Mouse (Mus musculus) kidney, embryonic 14.5 days (tissue): ENCODE results near the gene Sowaha. TPM values are rescaled to one million over a fixed set of nuclear protein-coding genes. Genes with fewer than 3 reads are reported as not detected.

Experiments
- ATAC-seq: fragments of 200-750 bp; cut with Nextera tagmentation; 2 replicates; pipeline ENCODE4 v1.8.0; 2017; ENCODE audit warnings: moderate number of reproducible peaks, mild to moderate bottlenecking, moderate TSS enrichment, moderate library complexity; ENCODE audit not compliant: low FRiP score, low TSS enrichment
- H3K27ac ChIP-seq: fragments of 300-500 bp; sonication (generic); 2 replicates; pipeline ENCODE4 v1.5.1; 2014; ENCODE audit warnings: low read depth, mild to moderate bottlenecking, low read length, moderate library complexity, mixed read lengths
- H3K27me3 ChIP-seq: fragments of 300-500 bp; sonication (generic); 2 replicates; pipeline ENCODE4 v1.6.1; 2014; ENCODE audit warnings: mild to moderate bottlenecking, low read length; ENCODE audit not compliant: control insufficient read depth, insufficient read depth
- H3K36me3 ChIP-seq: fragments of 300-500 bp; sonication (generic); 2 replicates; pipeline ENCODE4 v1.6.1; 2014; ENCODE audit warnings: low read length, mixed read lengths; ENCODE audit not compliant: control insufficient read depth, insufficient read depth
- H3K4me1 ChIP-seq: fragments of 300-500 bp; sonication (generic); 2 replicates; pipeline ENCODE4 v1.6.1; 2014; ENCODE audit warnings: low read length, mixed read lengths; ENCODE audit not compliant: control insufficient read depth, insufficient read depth
- H3K4me2 ChIP-seq: fragments of 300-500 bp; sonication (generic); replicated peaks from 2 replicates; pipeline ENCODE4 v1.6.1; 2014; ENCODE audit warnings: low read depth, mild to moderate bottlenecking, low read length
- H3K4me3 ChIP-seq: fragments of 300-500 bp; sonication (generic); 2 replicates; pipeline ENCODE4 v1.5.1; 2014; ENCODE audit warnings: mild to moderate bottlenecking, low read length
- H3K9ac ChIP-seq: fragments of 300-500 bp; sonication (generic); 2 replicates; pipeline ENCODE4 v1.6.1; 2014; ENCODE audit warnings: low read depth, mild to moderate bottlenecking, low read length, moderate library complexity
- H3K9me3 ChIP-seq: fragments of 300-500 bp; sonication (generic); 2 replicates; pipeline ENCODE4 v1.6.1; 2016; ENCODE audit warnings: low read length; ENCODE audit not compliant: control insufficient read depth
- WGBS: fragments of 180-500 bp; shearing (Covaris S2); extraction: QIAGEN DNeasy Blood & Tissue Kit; methylation state at CpG from one replicate; pipeline ENCODE4 v1.1.7; 2014; 5-methylcytosine and 5-hydroxymethylcytosine counted together
- polyA plus RNA-seq: library from polyadenylated mRNA; unstranded; fragments of >200 nt; fragmentation: Nextera tagmentation; extraction: Ambion mirVana; gene quantifications from 2 replicates; pipeline ENCODE4 v1.2.1, GENCODE M21; 2014

The Sowaha gene
- polyA plus RNA-seq, 1 experiment from 2014 or later: 0.09 TPM

GRCm38 (mm10) chr11:53508152-53508551, 28.1 kb upstream of the Sowaha start:
- Histone ChIP-seq H3K36me3 (no peaks in the 10 kb centered on the region), H3K27ac (no peak overlapping the region), H3K4me3 (no peak overlapping the region), H3K9ac (no peak overlapping the region), H3K27me3 (no peaks in the 10 kb centered on the region), H3K4me1 (no peaks in the 10 kb centered on the region), H3K4me2 (no peak overlapping the region), H3K9me3 (no peaks in the 10 kb centered on the region)
- no peak for ATAC-seq
- WGBS: 70% methylated on average over 7 of the region's 7 CpGs

- Histone ChIP-seq H3K27ac (no peak overlapping the region), H3K36me3 (no peaks in the 10 kb centered on the region), H3K4me3 (no peak overlapping the region), H3K9ac (no peak overlapping the region), H3K9me3 (no peaks in the 10 kb centered on the region), H3K27me3 (no peaks in the 10 kb centered on the region), H3K4me1 (no peaks in the 10 kb centered on the region), H3K4me2 (no peak overlapping the region)
- ATAC-seq: no peak
- WGBS: 89% methylated on average over 9 of the region's 9 CpGs
Measured at GRCm38 (mm10) chr11:53507098-53507805, 27.2 kb upstream of the Sowaha start.

- H3K27me3 ChIP-seq: no peaks in the 10 kb centered on the region
- H3K4me2 ChIP-seq: no peak overlapping the region
- no peak overlapping the region for H3K9ac ChIP-seq
- no peak for ATAC-seq
- 75% methylated on average over 5 of the region's 5 CpGs for WGBS
- H3K4me3 ChIP-seq: no peak overlapping the region
- H3K9me3 ChIP-seq: no peaks in the 10 kb centered on the region
- no peaks in the 10 kb centered on the region for H3K4me1 ChIP-seq
- H3K36me3 ChIP-seq: no peaks in the 10 kb centered on the region
- H3K27ac ChIP-seq: no peak overlapping the region
Measured at GRCm38 (mm10) chr11:53505026-53505663, 25.1 kb upstream of the Sowaha start.

- no peak overlapping the region for H3K9ac ChIP-seq
- H3K9me3 ChIP-seq: no peaks in the 10 kb centered on the region
- H3K27ac ChIP-seq: no peak overlapping the region
- H3K4me1 ChIP-seq: no peaks in the 10 kb centered on the region
- no peak for ATAC-seq
- no peaks in the 10 kb centered on the region for H3K36me3 ChIP-seq
- no peak overlapping the region for H3K4me3 ChIP-seq
- no peak overlapping the region for H3K4me2 ChIP-seq
- no peaks in the 10 kb centered on the region for H3K27me3 ChIP-seq
- WGBS: 87% methylated on average over 8 of the region's 8 CpGs
Measured at GRCm38 (mm10) chr11:53504376-53504775, 24.3 kb upstream of the Sowaha start.

GRCm38 (mm10) chr11:53503738-53504137, 23.7 kb upstream of the Sowaha start:
- H3K9me3 ChIP-seq: no peaks in the 10 kb centered on the region
- WGBS: 89% methylated on average over 5 of the region's 5 CpGs

GRCm38 (mm10) chr11:53502039-53502765, 22.1 kb upstream of the Sowaha start:
- H3K4me3 ChIP-seq: no peak overlapping the region
- no peaks in the 10 kb centered on the region for H3K4me1 ChIP-seq
- WGBS: 75% methylated on average over 8 of the region's 8 CpGs
- no peak overlapping the region for H3K27ac ChIP-seq
- H3K4me2 ChIP-seq: no peak overlapping the region
- H3K27me3 ChIP-seq: no peaks in the 10 kb centered on the region
- H3K36me3 ChIP-seq: no peaks in the 10 kb centered on the region
- H3K9me3 ChIP-seq: no peaks in the 10 kb centered on the region
- no peak for ATAC-seq
- H3K9ac ChIP-seq: no peak overlapping the region

More at GRCm38 (mm10) chr11:53503738-53504137, 23.7 kb upstream of the Sowaha start:
- no peaks in the 10 kb centered on the region for H3K36me3 ChIP-seq
- no peak overlapping the region for H3K4me3 ChIP-seq
- no peak for ATAC-seq
- no peaks in the 10 kb centered on the region for H3K27me3 ChIP-seq
- H3K4me1 ChIP-seq: no peaks in the 10 kb centered on the region
- no peak overlapping the region for H3K27ac ChIP-seq
- no peak overlapping the region for H3K4me2 ChIP-seq
- no peak overlapping the region for H3K9ac ChIP-seq

- no peaks in the 10 kb centered on the region for H3K27me3 ChIP-seq
- 10% methylated on average over 11 of the region's 11 CpGs for WGBS
- H3K27ac ChIP-seq: no peak overlapping the region
- no peaks in the 10 kb centered on the region for H3K36me3 ChIP-seq
- H3K4me1 ChIP-seq: no peaks in the 10 kb centered on the region
- H3K4me2 ChIP-seq: peak overlapping the region; percentile 23; the same call in 1 of the 2 replicates
- ATAC-seq: no peak
- no peak overlapping the region for H3K9ac ChIP-seq
- no peaks in the 10 kb centered on the region for H3K9me3 ChIP-seq
- no peak overlapping the region for H3K4me3 ChIP-seq
Measured at GRCm38 (mm10) chr11:53500569-53500968, 20.5 kb upstream of the Sowaha start.

- Histone ChIP-seq H3K27ac (no peak overlapping the region), H3K4me1 (peaks cover 6% of the 10 kb centered on the region; the same call in 1 of the 2 replicates), H3K36me3 (no peaks in the 10 kb centered on the region), H3K9me3 (no peaks in the 10 kb centered on the region), H3K9ac (no peak overlapping the region), H3K4me3 (no peak overlapping the region), H3K4me2 (no peak overlapping the region), H3K27me3 (no peaks in the 10 kb centered on the region)
- WGBS: 77% methylated on average over 6 of the region's 6 CpGs
- no peak for ATAC-seq
Measured at GRCm38 (mm10) chr11:53496946-53497345, 16.9 kb upstream of the Sowaha start.

GRCm38 (mm10) chr11:53495417-53495816, 15.3 kb upstream of the Sowaha start:
- Histone ChIP-seq H3K9ac (no peak overlapping the region), H3K4me2 (no peak overlapping the region), H3K27ac (0 out of 2 replicates have a peak overlapping the region, but pooled peaks have one; percentile 51), H3K36me3 (no peaks in the 10 kb centered on the region), H3K27me3 (no peaks in the 10 kb centered on the region), H3K4me3 (no peak overlapping the region), H3K9me3 (no peaks in the 10 kb centered on the region), H3K4me1 (peaks cover 8% of the 10 kb centered on the region; the same call in 1 of the 2 replicates)
- no peak for ATAC-seq
- 32% methylated on average over 6 of the region's 6 CpGs for WGBS
